30 mouse cellular contexts compared by ENCODE assay signal in genomic region chr16:92830479-92830878, GRCm38 (mm10). TPM values are rescaled to one million over a fixed set of nuclear protein-coding genes. Genes with fewer than 3 reads are reported as not detected.
DNase-seq lines count a peak whose midpoint lies in the region; ATAC-seq and TF ChIP-seq lines count a peak whose summit lies in the region.
"Had no signal": no experiment of that assay in that cellular context is flagged by ENCODE, and none has a peak within 500 bp of the region (broad histone marks: within the 10 kb centered on the region; RNA-seq: fewer than 3 reads in every experiment).

No protein-coding gene starts in this region.

- TF ChIP-seq CTCF in heart, adult 2 months (IDR thresholded peaks at IDR 0.05): no peak
- no peak for TF ChIP-seq CTCF in kidney, postnatal 0 days (IDR thresholded peaks at IDR 0.05; ENCODE audit: low read depth)
- TF ChIP-seq CTCF in kidney, adult 2 months (conservative IDR thresholded peaks at IDR 0.05; ENCODE audit: insufficient read depth, insufficient read length, low read depth, low read length): no peak
- TF ChIP-seq CTCF in midbrain, postnatal 0 days (IDR thresholded peaks at IDR 0.05): no peak

- no peak for DNase-seq in heart, adult 2 months
- no peak for DNase-seq in kidney, postnatal 0 days (ENCODE audit: low spot score)
- DNase-seq in kidney, adult 2 months: no peak
- DNase-seq in midbrain, embryonic 14.5 days: no peak
- DNase-seq in midbrain, postnatal 0 days (ENCODE audit: low spot score): no peak
- no peak for DNase-seq in urinary bladder, postnatal 10 days (ENCODE audit: low spot score)
- DNase-seq: adrenal gland, postnatal 36 days; B cell, adult 2 months; cerebellum, adult 18-20 months; cerebellum, postnatal 36 days; embryo, embryonic 11 days; gastrocnemius, postnatal 25 days; heart, postnatal 36 days; kidney, adult 8-10 months; kidney, postnatal 14 days; lung, adult 18-20 months; lung, postnatal 14 days; right cerebral cortex, postnatal 14 days; thymus, postnatal 14 days had no signal

- no peaks in the 10 kb centered on the region for H3K36me3 ChIP-seq in heart, embryonic 13.5 days
- no peaks in the 10 kb centered on the region for H3K36me3 ChIP-seq in heart, adult 2 months (ENCODE audit: control insufficient read depth, insufficient read depth, low read length)
- H3K36me3 ChIP-seq in kidney, postnatal 0 days (ENCODE audit: insufficient read depth, low read length): no peaks in the 10 kb centered on the region
- no peaks in the 10 kb centered on the region for H3K36me3 ChIP-seq in kidney, adult 2 months (ENCODE audit: control insufficient read depth, insufficient read depth, low read length)
- H3K36me3 ChIP-seq in midbrain, embryonic 14.5 days (ENCODE audit: control insufficient read depth, insufficient read depth, low read length): no peaks in the 10 kb centered on the region
- H3K36me3 ChIP-seq in midbrain, postnatal 0 days (ENCODE audit: insufficient read depth, low read length): no peaks in the 10 kb centered on the region
- H3K36me3 ChIP-seq: embryonic facial prominence, embryonic 13.5 days; forebrain, embryonic 12.5 days; G1E; heart, embryonic 10.5 days; limb, embryonic 12.5 days; liver, embryonic 12.5 days; neural tube, embryonic 15.5 days had no signal

- no peaks in the 10 kb centered on the region for H3K79me2 ChIP-seq in heart, adult 2 months (replicated peaks; ENCODE audit: control insufficient read depth, insufficient read depth, low read length)

- intact Hi-C loops in heart, adult 2 months (cut with DNase I): no loop called here

- no peak overlapping the region for H3K27ac ChIP-seq in heart, embryonic 13.5 days (replicated peaks)
- no peak overlapping the region for H3K27ac ChIP-seq in heart, adult 2 months
- no peak overlapping the region for H3K27ac ChIP-seq in kidney, postnatal 0 days
- H3K27ac ChIP-seq in kidney, adult 2 months (ENCODE audit: insufficient read depth, low read depth, low read length): no peak overlapping the region
- H3K27ac ChIP-seq in midbrain, embryonic 14.5 days (replicated peaks; ENCODE audit: low read depth, low read length): no peak overlapping the region
- H3K27ac ChIP-seq in midbrain, postnatal 0 days (ENCODE audit: low read depth, low read length): no peak overlapping the region
- H3K27ac ChIP-seq: forebrain, embryonic 12.5 days; heart, embryonic 10.5 days; limb, embryonic 12.5 days; liver, embryonic 12.5 days; neural tube, embryonic 15.5 days had no signal

- ATAC-seq in heart, embryonic 13.5 days (ENCODE audit: extremely low read depth, insufficient number of reproducible peaks, low FRiP score, low TSS enrichment): no peak
- 0 out of 2 replicates have a peak, but pooled peaks have one; percentile 13 for ATAC-seq in kidney, postnatal 0 days (replicated peaks; ENCODE audit: low FRiP score, low read depth)
- ATAC-seq in midbrain, embryonic 14.5 days (ENCODE audit: low FRiP score, low TSS enrichment): no peak
- no peak for ATAC-seq in midbrain, postnatal 0 days (ENCODE audit: low FRiP score)
- ATAC-seq: liver, embryonic 12.5 days; Patski had no signal

- no peak for TF ChIP-seq POLR2A in heart, adult 2 months (IDR thresholded peaks at IDR 0.05; ENCODE audit: insufficient read depth, low read depth, low read length)
- no peak for TF ChIP-seq POLR2A in kidney, adult 2 months (IDR thresholded peaks at IDR 0.05; ENCODE audit: low read depth, low read length)

- 28% methylated on average over 14 of the region's 14 CpGs for WGBS in heart, embryonic 13.5 days
- 43% methylated on average over 14 of the region's 14 CpGs for WGBS in heart, adult 2 months
- 49% methylated on average over 14 of the region's 14 CpGs for WGBS in kidney, postnatal 0 days
- 34% methylated on average over 14 of the region's 14 CpGs for WGBS in kidney, adult 2 months
- WGBS in midbrain, embryonic 14.5 days: 31% methylated on average over 14 of the region's 14 CpGs
- WGBS in midbrain, postnatal 0 days: 33% methylated on average over 14 of the region's 14 CpGs

- peak overlapping the region; percentile 35 for H3K4me2 ChIP-seq in heart, embryonic 13.5 days
- no peak overlapping the region for H3K4me2 ChIP-seq in kidney, postnatal 0 days (ENCODE audit: low read length)
- no peak overlapping the region for H3K4me2 ChIP-seq in midbrain, embryonic 14.5 days (ENCODE audit: low read length)
- no peak overlapping the region for H3K4me2 ChIP-seq in midbrain, postnatal 0 days (ENCODE audit: low read depth, low read length, poor library complexity, severe bottlenecking)
- H3K4me2 ChIP-seq: embryonic facial prominence, embryonic 13.5 days; forebrain, embryonic 12.5 days; limb, embryonic 12.5 days; liver, embryonic 12.5 days; neural tube, embryonic 15.5 days had no signal

- peaks cover 93% of the 10 kb centered on the region for H3K27me3 ChIP-seq in heart, embryonic 13.5 days (replicated peaks)
- no peaks in the 10 kb centered on the region for H3K27me3 ChIP-seq in heart, adult 2 months (ENCODE audit: control insufficient read depth, insufficient read depth, low read length)
- H3K27me3 ChIP-seq in kidney, postnatal 0 days (ENCODE audit: insufficient read depth, low read length): no peaks in the 10 kb centered on the region
- no peaks in the 10 kb centered on the region for H3K27me3 ChIP-seq in kidney, adult 2 months (replicated peaks; ENCODE audit: control insufficient read depth, insufficient read depth, low read length)
- peaks cover 3% of the 10 kb centered on the region; the same call in 1 of the 2 replicates for H3K27me3 ChIP-seq in midbrain, embryonic 14.5 days (ENCODE audit: control insufficient read depth, insufficient read depth, low read length)
- no peaks in the 10 kb centered on the region; the same call in 1 of the 2 replicates for H3K27me3 ChIP-seq in midbrain, postnatal 0 days (ENCODE audit: insufficient read depth, low read length)
- H3K27me3 ChIP-seq: CH12.LX; embryonic facial prominence, embryonic 13.5 days; forebrain, embryonic 12.5 days; neural tube, embryonic 15.5 days; Patski had no signal

- no peak for TF ChIP-seq EP300 in heart, adult 2 months (IDR thresholded peaks at IDR 0.05; ENCODE audit: insufficient read depth, low read depth, low read length)

- no peak overlapping the region for H3K4me3 ChIP-seq in heart, embryonic 13.5 days
- no peak overlapping the region for H3K4me3 ChIP-seq in heart, adult 2 months
- no peak overlapping the region for H3K4me3 ChIP-seq in kidney, postnatal 0 days (replicated peaks; ENCODE audit: low read depth, low read length)
- H3K4me3 ChIP-seq in kidney, adult 2 months (ENCODE audit: insufficient read depth, low read depth, low read length): no peak overlapping the region
- no peak overlapping the region for H3K4me3 ChIP-seq in midbrain, embryonic 14.5 days (replicated peaks; ENCODE audit: low read depth, low read length)
- no peak overlapping the region for H3K4me3 ChIP-seq in midbrain, postnatal 0 days (ENCODE audit: low read depth, low read length)
- H3K4me3 ChIP-seq: embryonic facial prominence, embryonic 13.5 days; erythroblast, embryonic 14.5 days; forebrain, embryonic 12.5 days; heart, embryonic 10.5 days; limb, embryonic 12.5 days; liver, embryonic 12.5 days; neural tube, embryonic 15.5 days had no signal

- H3K9ac ChIP-seq in heart, embryonic 13.5 days: no peak overlapping the region
- no peak overlapping the region for H3K9ac ChIP-seq in heart, adult 2 months (ENCODE audit: low read depth, low read length)
- no peak overlapping the region for H3K9ac ChIP-seq in kidney, postnatal 0 days (ENCODE audit: low read depth, low read length)
- H3K9ac ChIP-seq in midbrain, embryonic 14.5 days (replicated peaks; ENCODE audit: low read length): 0 out of 2 replicates have a peak overlapping the region, but pooled peaks have one; percentile 6
- H3K9ac ChIP-seq in midbrain, postnatal 0 days (replicated peaks; ENCODE audit: low read length, poor library complexity, severe bottlenecking): no peak overlapping the region
- H3K9ac ChIP-seq: forebrain, embryonic 12.5 days; limb, embryonic 12.5 days; liver, embryonic 12.5 days; neural tube, embryonic 15.5 days had no signal

- peaks cover 14% of the 10 kb centered on the region for H3K4me1 ChIP-seq in heart, embryonic 13.5 days
- no peaks in the 10 kb centered on the region for H3K4me1 ChIP-seq in heart, adult 2 months (ENCODE audit: control insufficient read depth, insufficient read depth, low read length)
- no peaks in the 10 kb centered on the region for H3K4me1 ChIP-seq in kidney, postnatal 0 days (replicated peaks; ENCODE audit: insufficient read depth, low read length)
- no peaks in the 10 kb centered on the region for H3K4me1 ChIP-seq in kidney, adult 2 months (ENCODE audit: control insufficient read depth, insufficient read depth, low read length)
- H3K4me1 ChIP-seq in midbrain, embryonic 14.5 days (ENCODE audit: control insufficient read depth, insufficient read depth, low read length): peaks cover 8% of the 10 kb centered on the region
- no peaks in the 10 kb centered on the region; the same call in 1 of the 2 replicates for H3K4me1 ChIP-seq in midbrain, postnatal 0 days (ENCODE audit: insufficient read depth, low read length)

- H3K9me3 ChIP-seq in heart, embryonic 13.5 days: no peaks in the 10 kb centered on the region
- no peaks in the 10 kb centered on the region for H3K9me3 ChIP-seq in kidney, postnatal 0 days (replicated peaks; ENCODE audit: low read length)
- H3K9me3 ChIP-seq in midbrain, embryonic 14.5 days (ENCODE audit: control insufficient read depth, low read length): no peaks in the 10 kb centered on the region
- no peaks in the 10 kb centered on the region for H3K9me3 ChIP-seq in midbrain, postnatal 0 days (ENCODE audit: low read length)
- H3K9me3 ChIP-seq: embryonic facial prominence, embryonic 13.5 days; forebrain, embryonic 12.5 days; G1E; heart, embryonic 10.5 days; limb, embryonic 12.5 days; liver, embryonic 12.5 days; neural tube, embryonic 15.5 days had no signal

RNA-seq across cellular contexts. Expression of gene Runx1, which starts 4.5 kb away (rescaled TPM):
- 1.1 TPM in 2 replicates for polyA plus RNA-seq in heart, embryonic 13.5 days (2015; fragmentation: Nextera tagmentation; extraction: Ambion mirVana)
- 1 to 10 TPM; 1.8 to 2.1 TPM for total RNA-seq in heart, adult 2 months (2021)
- 0.97 and 2.4 TPM in 2 replicates for polyA plus RNA-seq in heart, adult 2 months (2012; rRNA removed)
- polyA plus RNA-seq in kidney, postnatal 0 days (2015; fragmentation: Nextera tagmentation; extraction: Ambion mirVana): 1.6 and 2.0 TPM in 2 replicates
- polyA plus RNA-seq in kidney, adult 2 months (2012; rRNA removed): 1.5 and 2.2 TPM in 2 replicates
- polyA plus RNA-seq in midbrain, embryonic 14.5 days (2014; fragmentation: Nextera tagmentation; extraction: Ambion mirVana): 0.59 and 0.76 TPM in 2 replicates
- 1.7 and 2.0 TPM in 2 replicates for total RNA-seq in midbrain, postnatal 0 days (2014; rRNA removed)
- polyA plus RNA-seq in midbrain, postnatal 0 days (2015; fragmentation: Nextera tagmentation; extraction: Ambion mirVana): 0.64 and 0.74 TPM in 2 replicates
